Mouse (Mus musculus): ENCODE results near the gene Cbln4. TPM values are rescaled to one million over a fixed set of nuclear protein-coding genes. Genes with fewer than 3 reads are reported as not detected.

Cbln4 gene
- total RNA-seq, 2 experiments from 2014 or later: not detected

Other genes with a start within 250 kb of the Cbln4 start
- not detected for gene Mc3r, start 205.0 kb upstream of the Cbln4 start, total RNA-seq (2021)

Data from heart, postnatal 36 days (tissue).